Mouse (Mus musculus) cortical plate, adult 2 months (tissue): Measurements from ENCODE around the gene Prl7a2.

ENCODE experiments used
- CTCF ChIP-seq: fragments of 200-500 bp; IDR thresholded peaks from 2 replicates; pipeline ENCODE4 v1.5.1; 2011; ENCODE audit warnings: mild to moderate bottlenecking, control low read depth, low read length; ENCODE audit not compliant: insufficient read depth; ENCODE audit errors: extremely low read depth
- POLR2A ChIP-seq: fragments of 200-500 bp; IDR thresholded peaks from 2 replicates; pipeline ENCODE4 v1.6.1; 2011; ENCODE audit warnings: mild to moderate bottlenecking, low read length, control low read depth; ENCODE audit not compliant: insufficient read depth; ENCODE audit errors: extremely low read depth

- TF ChIP-seq CTCF, result no peak
- no peak for TF ChIP-seq POLR2A
Observed at GRCm38 (mm10) chr13:27667936-27668335, at the start of gene Prl7a2.
